Comparison of ENCODE assay signal across 8 mouse cellular contexts in genomic region chr4:141914040-141914439, GRCm38 (mm10). TPM values are rescaled to one million over a fixed set of nuclear protein-coding genes. Genes with fewer than 3 reads are reported as not detected.
A peak's percentile ranks its signal among the peaks of the same experiment; 100 is the strongest.
DNase-seq lines count a peak whose midpoint lies in the region; ATAC-seq and TF ChIP-seq lines count a peak whose summit lies in the region.

No protein-coding gene starts in this region.

- TF ChIP-seq CTCF in intestine, postnatal 0 days (IDR thresholded peaks at IDR 0.05; ENCODE audit: low read depth), result no peak
- TF ChIP-seq CTCF in brain, embryonic 14.5 days (IDR thresholded peaks at IDR 0.05; ENCODE audit: borderline replicate concordance, extremely low read depth, insufficient read depth, insufficient read length), result no peak
- no peak for TF ChIP-seq CTCF in stomach, postnatal 0 days (IDR thresholded peaks at IDR 0.05; ENCODE audit: low read depth)

- H3K27ac ChIP-seq in intestine, embryonic 14.5 days (ENCODE audit: low read depth), result peak overlapping the region; percentile 40; the same call in 1 of the 2 replicates
- H3K27ac ChIP-seq in intestine, postnatal 0 days (ENCODE audit: low read depth, low read length), result no peak overlapping the region
- no peak overlapping the region for H3K27ac ChIP-seq in heart, embryonic 16.5 days (ENCODE audit: low read length)
- peak overlapping the region; percentile 36; the same call in 1 of the 2 replicates for H3K27ac ChIP-seq in stomach, postnatal 0 days (replicated peaks)

- H3K9me3 ChIP-seq in intestine, embryonic 14.5 days (ENCODE audit: control insufficient read depth, low read length), result no peaks in the 10 kb centered on the region
- no peaks in the 10 kb centered on the region for H3K9me3 ChIP-seq in intestine, postnatal 0 days (ENCODE audit: control insufficient read depth)
- no peaks in the 10 kb centered on the region for H3K9me3 ChIP-seq in heart, embryonic 16.5 days (replicated peaks; ENCODE audit: control insufficient read depth, low read length)
- H3K9me3 ChIP-seq in stomach, postnatal 0 days (ENCODE audit: control insufficient read depth, low read length), result no peaks in the 10 kb centered on the region

- H3K9ac ChIP-seq in intestine, embryonic 14.5 days (ENCODE audit: low read length), result no peak overlapping the region
- H3K9ac ChIP-seq in intestine, postnatal 0 days (ENCODE audit: low read depth, low read length), result no peak overlapping the region
- no peak overlapping the region for H3K9ac ChIP-seq in heart, embryonic 16.5 days (ENCODE audit: low read length)
- no peak overlapping the region for H3K9ac ChIP-seq in stomach, postnatal 0 days (ENCODE audit: low read length)

- TF ChIP-seq EP300 in stomach, postnatal 0 days (optimal IDR thresholded peaks at IDR 0.05), result no peak

- 33% methylated on average over 7 of the region's 7 CpGs for WGBS in intestine, embryonic 14.5 days
- WGBS in intestine, postnatal 0 days, result 54% methylated on average over 7 of the region's 7 CpGs
- 25% methylated on average over 7 of the region's 7 CpGs for WGBS in heart, embryonic 16.5 days
- WGBS in stomach, postnatal 0 days, result 25% methylated on average over 7 of the region's 7 CpGs

- H3K4me3 ChIP-seq in intestine, embryonic 14.5 days (ENCODE audit: low read depth, low read length), result no peak overlapping the region
- no peak overlapping the region for H3K4me3 ChIP-seq in intestine, postnatal 0 days (ENCODE audit: low read depth, low read length)
- no peak overlapping the region for H3K4me3 ChIP-seq in heart, embryonic 16.5 days (ENCODE audit: low read length)
- H3K4me3 ChIP-seq in stomach, postnatal 0 days (ENCODE audit: low read depth, low read length), result no peak overlapping the region

- H3K4me1 ChIP-seq in intestine, embryonic 14.5 days (replicated peaks; ENCODE audit: control insufficient read depth, insufficient read depth, low read length), result peaks cover 14% of the 10 kb centered on the region
- H3K4me1 ChIP-seq in intestine, postnatal 0 days (replicated peaks; ENCODE audit: control insufficient read depth, insufficient read depth, low read length), result no peaks in the 10 kb centered on the region
- peaks cover 2% of the 10 kb centered on the region for H3K4me1 ChIP-seq in heart, embryonic 16.5 days (ENCODE audit: control insufficient read depth, insufficient read depth, low read length)
- H3K4me1 ChIP-seq in stomach, postnatal 0 days (replicated peaks; ENCODE audit: control insufficient read depth, insufficient read depth), result 0 out of 2 replicates have a peak, but pooled peaks cover 2% of the 10 kb centered on the region

- no peak for DNase-seq in intestine, embryonic 14.5 days (ENCODE audit: low spot score)
- DNase-seq in brain, embryonic 14.5 days (ENCODE audit: low read depth), result peak; percentile 70
- DNase-seq in kidney, postnatal 25 days, result peak; percentile 51 to 75
- no peak for DNase-seq in stomach, postnatal 0 days (ENCODE audit: low spot score)
- no peak for DNase-seq in layer of hippocampus, adult 9-10 months (ENCODE audit: low spot score)
- DNase-seq in layer of hippocampus, adult 8-10 months (ENCODE audit: low spot score in 2 of 2), result no peak

- no peaks in the 10 kb centered on the region for H3K27me3 ChIP-seq in intestine, embryonic 14.5 days (replicated peaks; ENCODE audit: control insufficient read depth, insufficient read depth, low read length)
- H3K27me3 ChIP-seq in intestine, postnatal 0 days (replicated peaks; ENCODE audit: control insufficient read depth, insufficient read depth, low read length), result no peaks in the 10 kb centered on the region
- no peaks in the 10 kb centered on the region for H3K27me3 ChIP-seq in heart, embryonic 16.5 days (ENCODE audit: control insufficient read depth, insufficient read depth, low read length)
- no peaks in the 10 kb centered on the region for H3K27me3 ChIP-seq in stomach, postnatal 0 days (ENCODE audit: control insufficient read depth, insufficient read depth, low read length)

- H3K36me3 ChIP-seq in intestine, embryonic 14.5 days (ENCODE audit: control insufficient read depth, insufficient read depth, low read length), result no peaks in the 10 kb centered on the region
- H3K36me3 ChIP-seq in intestine, postnatal 0 days (ENCODE audit: control insufficient read depth, insufficient read depth), result no peaks in the 10 kb centered on the region
- H3K36me3 ChIP-seq in heart, embryonic 16.5 days (ENCODE audit: control insufficient read depth, insufficient read depth), result no peaks in the 10 kb centered on the region
- H3K36me3 ChIP-seq in stomach, postnatal 0 days (ENCODE audit: control insufficient read depth, insufficient read depth, low read length), result no peaks in the 10 kb centered on the region

- TF ChIP-seq POLR2A in brain, embryonic 14.5 days (IDR thresholded peaks at IDR 0.05; ENCODE audit: borderline replicate concordance, extremely low read depth, insufficient read depth, insufficient read length, poor library complexity, severe bottlenecking), result no peak

- no peak for ATAC-seq in intestine, embryonic 14.5 days (replicated peaks; ENCODE audit: low FRiP score, low TSS enrichment, low read depth)
- ATAC-seq in intestine, postnatal 0 days, result no peak
- ATAC-seq in heart, embryonic 16.5 days (replicated peaks; ENCODE audit: extremely low read depth, insufficient read depth, low FRiP score), result 0 out of 2 replicates have a peak, but pooled peaks have one; percentile 43
- ATAC-seq in stomach, postnatal 0 days (ENCODE audit: low FRiP score, low TSS enrichment), result peak; percentile 31; the same call in 1 of the 2 replicates

- no peak overlapping the region for H3K4me2 ChIP-seq in intestine, embryonic 14.5 days (ENCODE audit: low read length)
- no peak overlapping the region for H3K4me2 ChIP-seq in intestine, postnatal 0 days (replicated peaks; ENCODE audit: low read depth)
- no peak overlapping the region for H3K4me2 ChIP-seq in heart, embryonic 16.5 days (ENCODE audit: low read depth, low read length)
- H3K4me2 ChIP-seq in stomach, postnatal 0 days (replicated peaks; ENCODE audit: low read depth), result no peak overlapping the region

RNA-seq across cellular contexts. Expression of gene Efhd2, which starts 39.3 kb away (rescaled TPM):
- 59.4 and 75.6 TPM in 2 replicates for polyA plus RNA-seq in intestine, embryonic 14.5 days (2014; fragmentation: Nextera tagmentation; extraction: Ambion mirVana)
- polyA plus RNA-seq in intestine, postnatal 0 days (2015; fragmentation: Nextera tagmentation; extraction: Ambion mirVana), result 173 and 181 TPM in 2 replicates
- polyA plus RNA-seq in brain, embryonic 14.5 days (2012; rRNA removed), result 72.6 and 78.7 TPM in 2 replicates
- polyA plus RNA-seq in heart, embryonic 16.5 days (2015; fragmentation: Nextera tagmentation; extraction: Ambion mirVana), result 79.2 and 80.4 TPM in 2 replicates
- polyA plus RNA-seq in stomach, postnatal 0 days (2015; fragmentation: Nextera tagmentation; extraction: Ambion mirVana), result 111 and 121 TPM in 2 replicates
- 100 to 1,000 TPM; 160 to 177 (median 162) TPM for total RNA-seq in layer of hippocampus, adult 8-10 months (2022)

Comparison
In these comparisons a context has a peak if more than half of its experiments do, and no peak if none do; other contexts are left out.
1. H3K27ac ChIP-seq: peak in intestine, embryonic 14.5 days (single experiment) and stomach, postnatal 0 days (single experiment); none in intestine, postnatal 0 days (single experiment) and heart, embryonic 16.5 days (single experiment).
2. ATAC-seq: peak in heart, embryonic 16.5 days (single experiment) and stomach, postnatal 0 days (single experiment); none in intestine, embryonic 14.5 days (single experiment) and intestine, postnatal 0 days (single experiment).
3. DNase-seq: peak in brain, embryonic 14.5 days (single experiment) and kidney, postnatal 25 days (2 of 2); none in intestine, embryonic 14.5 days (single experiment), stomach, postnatal 0 days (single experiment), layer of hippocampus, adult 9-10 months (single experiment) and layer of hippocampus, adult 8-10 months (0 of 2).